Mouse (Mus musculus): Measurements from ENCODE around the gene Trip4.
"Not testable (repeated sequence)": the region's sequence is repeated elsewhere in the genome, so short reads cannot be mapped to it uniquely, and the experiment has no call there.

Trip4 gene

DNA sequence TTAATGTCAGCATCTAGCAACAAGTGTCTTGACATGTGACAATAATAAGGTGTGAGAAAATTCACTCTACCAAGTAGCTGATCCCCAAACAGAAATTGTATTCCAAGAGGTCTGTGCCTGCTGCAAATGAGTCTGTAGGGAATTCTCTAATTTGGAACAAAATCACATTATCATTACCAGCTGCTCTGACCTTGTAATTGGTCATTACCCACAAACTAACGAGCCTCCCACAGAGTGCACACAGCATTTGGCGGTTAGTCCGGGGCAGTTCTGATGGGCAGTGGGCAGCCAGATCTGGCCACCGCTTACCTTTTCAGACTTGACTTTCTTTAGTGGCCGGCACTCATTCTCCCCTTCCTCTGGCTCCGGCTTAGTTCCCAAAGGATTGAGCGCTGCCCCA, 114.3 kb downstream of the Trip4 start:
- DNase-seq (ENCODE audit: low read depth, low spot score): no peak

DNA sequence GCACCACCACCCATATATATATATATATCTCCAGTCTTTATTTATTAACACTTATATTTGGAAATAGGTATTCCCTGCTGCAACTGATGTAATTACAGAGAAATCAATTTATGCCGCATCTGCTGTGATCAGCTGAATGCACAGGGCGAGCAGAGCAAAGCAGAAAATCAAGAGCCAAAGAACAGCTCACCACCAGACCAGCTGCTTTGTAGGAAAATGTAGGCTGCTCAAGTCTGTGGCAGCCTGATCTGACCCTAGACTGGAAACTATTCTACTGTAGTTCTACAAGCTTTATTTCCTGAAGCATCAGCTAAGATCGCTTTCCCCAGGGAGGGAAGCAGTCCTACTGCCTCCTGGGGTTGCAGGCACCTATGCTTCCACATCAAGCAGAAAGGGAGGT, 115.1 kb downstream of the Trip4 start:
- DNase-seq (ENCODE audit: low read depth, low spot score): peak; percentile 71

DNA sequence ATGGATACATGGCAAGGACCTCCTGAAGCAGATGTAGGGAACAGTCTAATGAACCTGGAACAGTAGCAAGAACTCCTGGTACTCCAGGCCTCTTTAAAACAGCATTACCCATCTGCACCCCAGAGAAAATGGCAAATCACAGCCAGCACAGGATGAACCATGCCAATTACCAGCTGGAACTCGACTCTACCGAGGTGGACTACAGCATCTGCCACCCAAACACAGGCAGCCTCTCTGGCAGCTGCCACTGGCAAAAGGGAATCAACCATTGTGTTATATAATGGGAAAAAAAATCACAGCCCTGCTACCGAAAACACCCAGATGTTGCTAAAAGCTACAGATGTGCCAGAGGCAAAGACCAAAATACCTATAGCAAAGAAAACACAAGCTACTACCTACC, 115.5 kb downstream of the Trip4 start:
- DNase-seq (ENCODE audit: low read depth, low spot score): peak; percentile 73

DNA sequence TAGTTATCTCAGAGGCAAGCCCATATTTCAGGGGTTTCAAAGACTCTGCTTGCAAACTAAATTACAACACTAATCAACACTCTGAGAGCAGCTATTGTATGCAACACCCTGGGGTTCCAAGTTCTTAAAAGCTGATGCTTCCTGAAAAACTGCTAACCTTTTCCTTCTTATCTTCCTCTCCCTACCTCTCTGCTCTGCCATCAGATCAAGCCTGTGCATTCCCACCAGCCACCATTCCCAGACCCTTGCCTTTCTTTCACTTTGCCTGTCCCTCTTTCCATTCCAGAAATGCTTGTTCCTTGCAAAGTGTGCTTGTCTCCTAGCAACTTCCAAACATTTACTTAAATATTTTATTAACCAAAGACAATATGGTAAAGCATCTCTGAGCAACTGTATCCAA, 116.7 kb downstream of the Trip4 start:
- no peak for DNase-seq (ENCODE audit: low read depth, low spot score)

DNA sequence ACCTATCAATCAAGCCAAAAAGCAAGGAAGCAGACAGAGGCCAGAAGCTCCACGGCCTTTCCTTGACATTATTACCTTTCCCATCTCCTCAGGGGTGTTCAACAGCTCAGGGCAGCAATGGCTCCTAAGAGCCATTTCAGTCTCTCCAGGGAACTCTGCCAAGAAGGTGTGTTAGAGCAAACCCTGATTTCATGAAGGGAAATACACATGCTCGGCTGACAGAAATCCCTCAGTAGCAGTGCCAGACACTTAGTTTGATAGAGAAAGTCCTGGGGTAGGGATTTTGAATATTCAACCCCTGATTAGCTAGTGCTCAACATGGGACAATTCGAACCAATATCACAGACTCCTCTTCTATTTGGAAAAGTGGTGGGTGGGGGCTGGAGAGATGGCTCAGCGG, 117.5 kb downstream of the Trip4 start:
- DNase-seq (ENCODE audit: low read depth, low spot score): peak; percentile 52

DNA sequence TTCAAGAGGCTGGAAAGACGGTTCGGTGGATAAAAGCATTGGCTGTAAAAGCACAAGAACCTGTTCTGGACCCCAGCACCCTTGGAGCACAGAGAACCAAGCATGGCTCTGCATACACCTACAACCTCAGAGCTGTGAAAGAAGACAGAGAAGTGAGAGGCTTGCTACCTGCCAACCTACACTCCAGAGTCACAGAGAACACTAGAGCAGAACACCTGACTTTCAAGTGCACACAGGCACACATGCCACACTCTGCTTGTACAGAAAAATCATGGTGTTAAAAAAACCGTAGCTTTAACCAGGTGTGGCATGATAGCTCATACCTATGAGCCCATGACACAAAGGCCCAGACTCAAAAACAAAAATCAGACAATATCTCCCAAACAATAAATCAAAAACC, 118.8 kb downstream of the Trip4 start:
- no peak for DNase-seq (ENCODE audit: low read depth, low spot score)

DNA sequence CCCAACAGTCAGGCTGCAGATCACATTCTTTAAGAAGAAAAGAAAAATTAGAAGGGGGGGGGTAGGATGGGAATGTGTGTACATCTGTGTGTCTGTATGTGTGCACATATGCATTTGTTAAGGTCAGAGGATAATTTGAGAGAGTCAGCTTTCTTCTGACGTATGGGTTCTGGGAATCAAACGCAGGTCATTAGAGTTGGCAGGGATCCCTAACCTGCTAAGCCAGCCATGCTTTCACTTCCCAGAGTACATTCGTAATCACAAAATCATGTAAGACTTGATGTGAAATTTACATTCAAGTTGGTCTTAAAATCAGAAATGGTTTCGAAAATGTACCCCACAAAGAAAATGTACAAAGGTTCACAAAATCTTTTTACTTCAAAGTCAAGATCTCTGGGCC, 120.0 kb downstream of the Trip4 start:
- no peak for DNase-seq (ENCODE audit: low read depth, low spot score)

DNA sequence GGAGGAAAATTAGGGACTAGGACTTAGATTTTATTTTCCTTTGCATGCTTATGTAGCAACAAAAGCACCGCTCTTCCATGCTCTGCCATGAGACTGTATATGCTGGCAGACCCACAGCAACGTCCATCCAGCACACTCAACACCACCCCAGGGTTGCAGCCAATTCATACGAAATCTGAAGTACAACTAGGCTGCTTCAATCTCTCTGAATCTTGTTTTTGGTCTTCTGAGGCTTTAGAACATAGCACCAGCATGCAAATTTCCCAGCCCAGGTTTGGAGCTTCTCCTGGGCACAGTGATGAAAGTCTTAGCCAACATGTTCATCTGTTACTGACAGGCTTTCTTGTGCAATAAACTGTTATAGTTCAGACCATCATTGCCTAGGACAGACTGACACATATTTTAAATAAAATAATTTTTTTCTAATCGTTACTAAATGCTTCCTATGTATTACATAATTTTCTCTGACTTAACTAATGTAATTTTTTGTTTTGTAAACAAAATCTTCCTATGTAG, 120.7 kb downstream of the Trip4 start:
- DNase-seq (ENCODE audit: low read depth, low spot score): no peak

DNA sequence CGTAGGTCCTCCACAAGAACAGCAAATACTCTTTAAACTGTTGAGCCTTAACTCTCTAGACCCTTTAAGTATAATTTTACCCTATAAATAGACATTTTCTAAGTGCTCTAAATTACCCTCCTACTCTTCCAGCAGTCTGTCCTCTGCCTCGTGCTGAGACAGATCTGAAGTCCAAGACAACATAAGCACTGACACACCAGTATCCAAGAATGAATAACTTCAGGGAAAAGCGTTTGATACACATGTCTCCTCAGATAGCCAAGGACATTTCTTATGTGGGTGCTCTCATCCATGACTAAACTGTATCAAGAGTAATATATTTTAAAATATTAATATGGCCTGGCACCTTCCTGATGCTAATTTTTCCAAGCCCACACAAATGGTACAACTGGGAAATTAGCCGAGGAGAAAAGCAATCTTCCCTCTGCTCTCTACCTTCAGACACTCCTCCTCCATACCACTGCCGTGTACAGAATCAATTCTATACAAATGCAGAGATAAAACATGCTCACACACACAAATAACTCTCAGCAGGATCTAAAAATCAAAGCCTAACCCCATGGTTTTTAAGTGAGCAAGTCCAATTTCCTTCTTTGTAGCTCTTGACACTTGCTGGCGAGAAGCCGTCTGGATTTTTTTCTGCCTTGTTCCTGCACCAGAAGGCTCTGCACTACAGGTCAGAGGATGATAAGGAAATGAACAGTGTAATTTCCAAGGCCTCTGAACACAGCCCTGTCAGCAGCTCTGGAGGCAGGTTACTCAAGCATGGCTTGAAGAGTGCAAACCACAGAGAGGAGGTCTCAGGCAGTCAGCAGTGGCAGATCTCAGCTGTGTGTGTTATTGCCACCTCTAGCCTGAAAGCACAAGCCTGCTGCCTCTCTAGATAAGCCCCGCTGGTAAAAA, 121.5 kb downstream of the Trip4 start:
- DNase-seq (ENCODE audit: low read depth, low spot score): peak; percentile 87

DNA sequence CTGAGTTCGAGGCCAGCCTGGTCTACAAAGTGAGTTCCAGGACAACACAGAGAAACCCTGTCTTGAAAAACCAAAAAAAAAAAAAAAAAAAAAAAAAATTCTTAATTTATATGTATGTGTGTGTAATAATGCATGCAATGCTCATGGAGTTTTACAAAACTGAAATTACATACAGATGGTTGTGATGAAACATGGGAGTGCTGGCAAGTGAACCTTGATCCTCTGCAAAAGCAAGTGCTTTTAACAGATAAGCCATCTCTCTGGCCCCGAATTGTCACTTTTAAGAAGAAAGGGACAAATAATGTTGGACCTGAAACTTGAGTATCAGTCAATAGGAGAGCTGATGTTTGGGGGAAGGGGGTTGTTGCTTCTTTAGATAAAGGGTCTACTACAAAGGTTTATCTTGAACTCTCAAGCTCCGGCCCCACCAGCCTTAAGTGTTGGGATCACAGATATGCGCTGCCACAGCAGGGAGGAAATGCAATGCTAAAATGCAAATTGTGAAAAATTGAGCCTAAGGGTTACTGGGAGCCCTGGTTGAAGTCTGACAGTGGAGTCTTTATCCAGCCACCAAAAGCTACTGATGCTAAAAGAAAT, 122.7 kb downstream of the Trip4 start:
- DNase-seq (ENCODE audit: low read depth, low spot score): no peak

DNA sequence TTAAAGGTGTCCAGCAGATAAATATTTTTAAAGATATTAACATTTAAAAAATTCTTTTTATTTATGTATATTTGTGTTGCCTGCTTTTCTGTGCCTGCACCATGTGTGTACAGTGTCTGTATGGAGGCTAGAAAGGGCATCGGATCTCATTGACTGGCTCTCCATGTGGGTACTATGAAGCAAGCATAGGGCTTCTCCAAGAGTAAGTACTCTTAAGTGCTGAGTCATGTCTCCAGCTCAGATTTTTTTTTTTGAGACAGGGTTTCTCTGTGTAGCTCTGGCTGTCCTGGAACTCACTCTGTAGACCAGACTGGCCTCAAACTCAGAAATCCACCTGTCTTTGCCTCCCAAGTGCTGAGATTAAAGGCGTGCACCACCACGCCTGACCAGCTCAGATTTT, 129.0 kb downstream of the Trip4 start:
- not testable (repeated sequence) for DNase-seq (ENCODE audit: low read depth, low spot score)
